Mouse (Mus musculus): ENCODE results near the gene Pam.

Pam gene

DNA sequence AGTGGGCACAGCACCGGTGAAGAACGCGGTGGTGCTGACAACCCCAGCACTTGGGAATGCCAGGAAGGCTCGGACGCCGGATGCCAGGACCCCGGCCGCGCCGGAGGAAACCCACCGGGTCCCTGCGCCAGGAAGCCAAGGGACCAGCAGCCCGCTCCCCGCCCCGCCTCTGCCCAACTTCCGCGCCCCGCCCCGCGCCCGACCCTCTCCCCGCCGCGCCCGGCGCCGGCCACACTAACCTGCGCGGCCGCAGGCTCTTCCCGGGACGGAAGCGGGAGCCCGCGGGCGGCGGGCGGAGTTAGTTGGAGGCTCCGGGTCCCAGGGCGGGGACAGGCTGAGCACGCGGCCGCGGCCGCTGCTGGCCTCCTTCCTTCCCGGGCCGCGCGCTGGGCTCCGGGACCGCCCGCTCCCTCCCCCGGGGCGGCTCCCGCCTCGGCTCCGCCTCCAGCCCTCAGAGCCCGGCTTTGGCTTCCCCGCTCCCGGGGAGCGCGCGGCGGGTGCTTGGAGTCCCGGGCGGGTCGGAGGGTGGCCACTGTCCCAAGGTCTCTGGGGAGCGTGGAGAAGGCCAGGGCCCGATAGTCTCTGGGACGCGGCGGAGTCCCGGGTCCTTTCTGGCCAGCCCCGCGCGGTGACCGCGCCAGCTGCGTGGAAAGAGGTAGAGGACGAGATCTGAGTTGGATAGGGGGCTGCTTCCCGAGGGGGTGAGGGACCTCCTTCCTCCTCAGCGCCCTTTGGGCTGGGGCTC, at the start of gene Pam:
Pam (minus strand) TSS at position 401 of the 745 bp plus-strand sequence.
- DNase-seq (ENCODE audit: low spot score) = peak; percentile 79

DNA sequence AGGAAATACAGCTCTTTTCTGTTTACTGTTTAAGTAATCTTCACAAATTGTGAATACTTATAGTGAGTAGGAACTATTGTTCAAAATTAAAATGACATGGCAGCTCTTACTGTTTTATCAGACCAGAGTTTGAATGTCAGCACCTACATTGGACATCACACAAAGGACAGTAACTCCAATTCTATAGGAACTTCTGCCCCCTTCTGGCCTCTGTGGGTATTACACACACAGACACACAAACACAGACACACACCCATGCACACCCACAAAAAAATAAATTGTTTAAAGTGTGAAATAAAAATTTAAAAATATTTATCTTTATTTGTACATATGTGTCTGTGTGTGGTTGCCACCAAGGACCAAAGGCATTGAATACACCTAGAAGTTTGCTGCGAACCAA, 49.4 kb upstream of the Pam start:
- DNase-seq (ENCODE audit: low spot score) = no peak

DNA sequence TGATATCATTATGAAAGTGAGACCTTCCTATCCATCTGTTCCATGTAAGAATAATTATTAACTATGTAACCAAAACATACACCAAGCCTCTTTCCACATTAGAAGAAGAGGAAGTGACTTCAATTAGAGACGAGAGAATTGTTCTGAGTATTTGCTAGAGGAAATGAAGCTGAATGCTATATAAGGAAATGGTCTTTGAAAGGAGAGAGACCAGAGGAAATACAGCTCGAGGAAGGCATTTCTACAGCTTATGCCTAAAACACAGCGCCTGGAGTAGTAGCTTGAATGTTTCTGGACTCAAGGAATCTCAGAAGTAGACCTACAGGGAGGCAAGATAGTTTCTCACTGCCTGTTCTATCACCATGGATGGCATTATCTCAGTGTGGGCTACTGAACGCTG, 35.8 kb upstream of the Pam start:
- DNase-seq (ENCODE audit: low spot score) = no peak

DNA sequence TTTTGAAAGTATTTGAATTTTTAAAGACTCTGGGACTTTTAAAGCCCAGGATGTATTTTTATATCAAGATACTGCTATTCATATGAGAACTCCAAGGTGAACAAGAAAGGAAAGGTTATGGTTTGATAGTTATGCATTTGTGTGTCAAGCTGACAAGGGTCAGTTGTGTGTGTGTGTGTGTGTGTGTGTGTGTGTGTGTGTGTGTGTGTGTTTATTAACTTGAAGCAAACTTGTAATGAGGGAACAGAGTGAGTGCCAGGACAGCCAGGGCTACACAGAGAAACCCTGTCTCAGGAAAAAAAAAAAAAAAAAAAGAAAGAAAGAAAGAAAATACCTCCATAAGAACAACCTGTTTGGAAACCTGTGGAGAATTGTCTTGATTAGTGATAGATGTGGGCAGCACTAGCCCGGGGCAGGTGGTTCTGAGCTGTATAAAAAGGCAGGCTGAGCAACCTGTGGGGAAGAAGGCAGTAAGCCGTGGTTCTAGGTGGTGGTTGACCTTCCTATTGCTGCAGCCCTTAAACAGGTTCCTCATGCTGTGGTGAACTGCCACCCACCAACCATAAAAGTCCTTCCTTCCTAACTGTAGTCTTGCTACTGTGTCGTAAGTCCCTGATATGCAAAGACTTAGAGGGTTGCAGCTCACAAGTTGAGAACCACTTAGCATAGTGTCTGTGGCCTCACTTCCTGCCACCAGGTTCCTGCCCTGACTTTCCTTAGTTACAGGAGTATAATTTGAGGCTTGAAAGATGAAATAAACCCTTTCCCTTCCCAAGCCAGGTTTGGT, 34.3 kb upstream of the Pam start:
- no peak for DNase-seq (ENCODE audit: low spot score)

DNA sequence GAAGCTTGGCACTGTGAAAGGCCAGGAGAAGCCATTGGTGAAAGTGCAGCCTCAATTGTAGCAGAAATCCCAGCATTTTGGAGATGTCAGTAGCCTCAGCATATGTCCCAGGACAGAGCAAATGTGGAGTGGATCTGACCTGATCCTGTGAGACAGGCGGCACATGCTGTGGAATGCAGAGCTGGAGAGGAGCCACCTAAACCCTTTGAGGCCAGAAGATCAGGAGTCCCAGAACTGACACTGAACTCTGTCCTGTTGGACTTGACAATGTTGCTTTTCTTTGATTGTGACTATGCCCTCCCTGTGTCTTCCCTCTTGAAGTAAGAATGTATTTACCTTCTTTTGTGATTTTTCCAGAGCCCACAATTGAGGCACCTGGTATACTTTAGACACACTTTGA, 33.7 kb upstream of the Pam start:
- DNase-seq (ENCODE audit: low spot score) = no peak

DNA sequence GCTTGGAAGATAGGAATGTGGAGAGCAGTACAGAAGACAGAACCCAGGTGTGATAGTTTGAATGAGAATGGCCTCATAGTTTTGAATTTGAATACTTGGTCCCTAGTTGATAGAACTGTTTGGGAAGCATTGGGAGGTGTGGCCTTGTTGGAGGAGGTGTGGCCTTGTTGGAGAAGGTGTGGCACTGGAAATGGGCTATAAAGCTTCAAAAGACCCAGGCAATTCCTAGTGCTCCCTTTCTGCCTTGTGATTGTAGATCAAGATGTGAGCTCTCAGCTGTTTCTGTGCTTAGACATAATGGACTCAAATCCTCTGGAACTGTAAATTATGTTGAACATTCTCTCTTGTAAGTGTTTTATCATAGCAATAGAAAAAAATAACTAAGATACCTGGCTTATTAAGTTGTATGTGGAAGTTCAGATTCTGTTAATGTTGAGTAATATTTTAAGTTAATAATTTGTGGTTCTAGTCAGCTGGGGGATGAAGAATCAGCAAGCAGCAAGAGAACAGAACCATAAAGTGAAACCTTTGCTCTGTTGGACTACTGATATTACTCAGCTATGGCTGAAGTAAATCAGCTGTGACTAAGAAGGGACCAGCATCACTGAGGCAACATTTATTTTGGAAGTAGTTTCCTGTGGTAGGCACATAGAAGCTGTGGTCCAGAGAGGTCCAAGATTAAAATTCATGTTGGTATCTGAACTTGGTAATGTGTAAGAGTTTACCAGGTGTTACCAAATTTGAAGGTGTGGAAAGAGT, 33.1 kb upstream of the Pam start:
- DNase-seq (ENCODE audit: low spot score) = no peak

DNA sequence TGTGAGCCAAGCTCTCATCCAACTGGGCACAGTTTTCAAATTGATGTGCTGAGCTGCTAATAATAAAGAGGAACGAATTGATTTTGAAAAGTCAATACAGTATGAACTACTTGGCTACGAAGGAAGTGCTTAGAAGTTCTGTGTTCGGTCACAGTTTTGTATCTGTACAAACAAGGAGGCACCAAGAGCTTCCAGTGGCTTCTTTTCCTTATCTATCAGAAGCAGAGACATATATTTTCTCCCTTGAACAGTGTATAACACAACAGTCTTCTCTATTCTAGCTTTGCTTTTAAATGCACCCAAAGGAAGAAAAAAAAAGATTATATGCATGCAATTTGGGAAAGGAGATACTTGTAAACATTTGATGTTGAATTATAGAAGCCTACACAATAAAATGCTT, 30.8 kb upstream of the Pam start:
- DNase-seq (ENCODE audit: low spot score) = no peak

DNA sequence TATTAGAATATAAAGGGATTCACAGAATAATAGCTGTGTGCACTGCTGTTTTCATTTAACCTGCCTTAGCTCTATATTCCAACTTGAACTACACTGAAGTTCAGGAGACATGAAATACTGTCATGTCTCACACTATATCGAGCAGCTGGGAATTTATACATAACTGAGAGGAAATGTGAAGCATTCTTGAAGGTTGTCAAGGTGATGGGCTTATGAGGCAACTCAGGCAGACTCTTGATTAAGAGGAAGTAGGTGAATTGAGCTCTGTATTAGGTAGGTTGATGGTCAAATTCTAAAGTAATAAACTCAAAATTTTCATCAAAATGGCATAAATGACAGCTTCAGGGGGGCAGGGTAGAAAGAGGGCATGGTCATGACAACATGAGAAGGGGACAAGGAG, 29.3 kb upstream of the Pam start:
- no peak for DNase-seq (ENCODE audit: low spot score)

DNA sequence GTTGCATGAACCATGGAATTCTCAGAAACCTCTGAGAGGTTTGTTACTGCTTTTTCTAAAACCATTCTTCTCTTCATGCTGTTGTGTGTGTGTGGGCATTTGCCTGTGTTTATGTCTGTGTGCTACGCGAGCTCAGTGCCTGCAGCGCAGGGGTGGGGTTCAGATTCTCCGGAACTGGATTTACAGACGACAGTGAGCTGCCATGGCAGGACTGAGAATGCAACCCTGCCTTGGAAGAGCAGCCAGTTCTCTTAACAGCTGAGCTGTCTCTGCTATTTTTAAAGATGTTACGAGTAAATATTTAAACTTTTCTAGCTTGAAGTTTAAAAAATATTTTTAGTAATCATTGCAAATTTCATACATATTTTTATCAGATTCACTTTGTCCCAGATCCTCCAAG, 24.1 kb upstream of the Pam start:
- no peak for DNase-seq (ENCODE audit: low spot score)

DNA sequence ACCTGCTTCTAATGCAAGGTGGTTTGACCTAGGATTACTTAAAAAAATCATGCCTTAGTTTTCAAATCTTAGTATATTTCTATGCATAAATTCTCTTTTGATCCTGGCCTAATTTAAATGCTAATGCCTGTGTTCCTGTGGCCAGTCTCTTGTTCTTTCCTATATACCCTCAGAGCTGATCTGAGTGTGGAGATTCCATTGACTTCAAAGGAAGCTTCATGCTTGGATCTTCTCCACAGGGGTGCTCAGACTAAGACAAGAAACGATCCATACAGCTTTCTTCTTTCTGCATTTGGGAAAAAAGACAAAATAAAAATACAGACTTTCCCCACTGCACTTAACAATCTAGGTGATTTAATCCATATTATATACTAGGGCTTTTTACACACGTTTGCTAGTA, 12.2 kb upstream of the Pam start:
- no peak for DNase-seq (ENCODE audit: low spot score)

DNA sequence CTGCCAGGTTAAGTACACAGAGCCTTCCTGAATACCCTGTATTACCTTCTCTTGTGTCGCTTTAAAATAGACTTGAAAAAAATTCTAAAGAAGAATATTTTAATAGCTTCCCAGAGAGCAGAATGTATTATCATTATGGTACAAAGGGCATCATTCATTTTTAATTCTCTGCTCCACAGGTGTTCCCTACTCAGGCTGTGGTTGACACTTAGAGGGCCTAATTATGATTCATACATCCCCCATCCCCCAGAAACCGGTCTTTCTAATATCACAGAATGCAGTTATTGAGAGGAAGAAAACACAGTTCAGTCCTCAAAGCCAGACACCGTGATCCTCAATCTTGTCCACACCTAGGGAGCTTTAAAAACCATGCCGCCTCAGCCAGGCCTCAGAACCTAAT, 4.0 kb upstream of the Pam start:
- DNase-seq (ENCODE audit: low spot score) = no peak

DNA sequence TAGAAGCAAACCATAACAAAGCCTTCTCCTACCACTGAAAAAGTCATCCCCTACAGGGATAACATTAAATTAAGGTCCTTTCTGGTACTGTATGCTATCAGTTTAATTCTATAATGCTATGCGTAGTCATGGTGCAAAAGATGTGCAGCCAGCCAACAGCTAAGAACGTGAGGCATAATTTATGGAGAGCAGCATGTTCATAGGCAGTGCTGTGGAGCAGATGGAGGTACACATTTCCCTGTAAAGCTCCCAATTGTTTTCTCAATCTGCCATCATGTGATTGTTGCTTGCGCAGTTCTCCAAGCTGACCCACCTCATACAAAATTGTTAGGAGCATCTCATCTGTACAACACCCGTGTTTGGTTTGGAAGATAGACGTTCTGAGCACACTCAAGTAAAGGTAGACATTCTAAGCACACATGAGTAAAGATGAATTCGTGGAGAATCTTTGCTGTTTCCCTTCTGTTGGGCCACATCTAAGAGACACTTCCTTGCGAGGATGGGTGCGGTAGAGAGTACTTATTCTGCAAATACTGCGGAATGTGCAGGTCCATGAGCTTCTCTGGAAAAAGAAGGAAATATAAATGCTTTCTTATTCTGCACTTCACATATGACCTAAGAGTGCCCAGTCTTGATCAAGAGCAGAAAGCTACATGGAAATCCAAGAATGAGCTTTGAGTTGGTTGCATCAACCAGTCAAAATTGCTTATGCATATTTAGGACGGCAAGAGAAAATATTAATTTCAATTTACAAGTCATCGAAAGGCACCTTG, 2.7 kb upstream of the Pam start:
- no peak for DNase-seq (ENCODE audit: low spot score)

DNA sequence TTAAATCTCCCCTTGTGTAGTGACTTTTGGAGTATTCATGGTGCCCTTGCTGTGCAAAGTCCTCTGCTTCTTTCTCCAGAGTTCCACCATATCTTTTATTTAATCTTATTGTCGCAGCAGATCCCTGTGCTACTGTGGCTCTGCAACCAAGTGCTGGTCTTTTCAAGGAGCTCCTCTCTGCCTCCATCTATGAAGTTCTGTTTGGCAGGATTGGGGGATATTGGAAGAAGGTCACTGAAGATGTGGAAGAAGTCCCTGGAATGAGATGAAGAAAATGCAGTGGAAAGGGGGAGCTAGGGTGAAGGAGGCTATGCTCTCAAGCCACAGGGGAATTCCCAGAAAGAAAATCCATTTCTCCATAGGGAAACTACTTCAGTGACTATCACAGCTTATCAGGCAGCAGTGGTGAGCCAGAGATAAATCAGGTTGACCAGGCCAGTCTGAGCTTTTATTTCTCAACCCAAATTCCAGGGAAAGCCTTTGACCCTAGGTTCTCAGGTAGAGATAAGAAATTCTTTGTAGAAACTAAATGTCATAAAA, 1.0 kb upstream of the Pam start:
- DNase-seq (ENCODE audit: low spot score) = no peak

DNA sequence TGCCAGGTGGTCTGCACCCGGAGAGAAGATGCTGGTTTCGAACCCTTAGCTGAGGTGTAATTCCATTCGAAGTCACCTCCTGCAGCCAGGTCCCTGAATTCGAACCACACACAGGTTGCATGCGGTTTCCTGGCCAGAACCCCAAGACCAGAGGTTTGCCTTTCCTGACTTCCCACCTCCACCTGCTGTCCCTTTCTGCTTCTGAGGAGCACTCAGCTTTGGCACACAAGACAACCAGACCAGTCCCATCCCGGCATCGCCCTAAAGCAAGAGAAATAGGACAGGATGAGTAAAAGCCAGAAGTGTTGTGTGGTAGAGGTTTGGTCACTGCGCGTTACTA, 515 bp upstream of the Pam start:
- no peak for DNase-seq (ENCODE audit: low spot score)

DNA sequence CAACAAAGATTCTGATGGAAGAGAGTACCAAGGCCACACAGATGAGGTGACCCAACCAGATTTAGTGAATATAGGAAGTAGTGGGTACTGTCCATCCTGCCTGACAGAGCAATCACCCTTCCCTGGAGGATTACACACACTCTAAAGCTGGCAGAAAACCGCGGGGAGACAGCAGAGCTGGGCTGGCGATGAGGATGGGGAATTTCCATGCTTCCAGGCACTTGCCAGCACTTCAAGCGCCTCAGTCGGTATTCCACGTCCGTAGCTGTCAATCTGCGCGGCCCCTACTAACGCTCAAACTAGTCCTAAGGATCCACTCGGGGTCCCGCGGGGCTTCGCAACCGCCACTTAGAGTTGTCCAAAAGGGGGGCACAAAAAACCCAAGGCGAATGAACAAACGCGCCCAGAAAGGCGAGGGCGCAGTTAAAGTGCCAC, 618 bp downstream of the Pam start:
- peak; percentile 68 for DNase-seq (ENCODE audit: low spot score)

DNA sequence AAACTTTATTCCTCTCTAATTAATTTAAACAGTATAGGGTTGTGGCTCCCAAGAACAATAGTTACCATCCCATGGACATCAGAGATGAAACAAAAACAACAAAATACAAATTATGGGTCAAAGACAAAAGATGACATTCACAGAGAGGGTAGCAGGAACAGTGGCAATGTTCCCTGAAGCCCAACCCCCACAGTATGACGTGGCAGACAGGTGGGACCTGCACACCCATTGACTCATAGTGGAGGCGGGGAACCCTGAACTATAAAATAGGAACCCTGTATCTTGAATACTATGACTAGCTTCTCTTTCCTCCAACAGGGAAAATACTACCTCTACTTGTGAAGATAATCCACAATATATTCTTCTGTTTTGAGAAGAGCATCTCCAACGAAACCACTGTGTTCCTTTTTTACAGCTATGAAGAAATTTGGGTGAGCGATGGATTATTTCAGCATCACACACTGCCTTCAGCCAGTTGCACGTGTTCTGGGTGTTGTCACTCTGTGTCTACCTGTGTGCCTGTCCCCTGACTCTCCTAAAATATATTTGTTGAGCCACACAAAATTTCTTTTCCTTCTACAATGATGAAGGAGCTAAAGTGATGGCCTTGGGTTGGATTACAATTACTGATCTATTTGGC, 6.0 kb downstream of the Pam start:
- no peak for DNase-seq (ENCODE audit: low spot score)

DNA sequence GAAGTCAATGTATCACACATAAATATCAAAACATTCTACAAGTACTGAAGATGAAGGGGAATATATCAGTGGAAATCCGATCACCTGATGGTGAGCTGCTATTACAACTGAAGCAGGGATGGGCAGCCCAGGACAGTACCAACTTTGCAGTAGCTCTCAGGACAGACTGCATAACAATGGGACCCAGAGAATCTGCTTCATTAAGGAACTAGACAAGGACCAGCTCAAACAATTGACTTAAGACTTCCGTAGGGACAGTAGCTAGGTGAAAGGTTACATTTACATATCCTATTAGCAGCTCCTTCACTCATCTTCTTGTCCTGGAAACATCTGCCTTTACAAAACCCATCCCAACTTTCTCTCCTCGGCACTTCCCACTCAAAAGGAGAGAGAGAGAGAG, 9.0 kb downstream of the Pam start:
- DNase-seq (ENCODE audit: low spot score) = no peak

DNA sequence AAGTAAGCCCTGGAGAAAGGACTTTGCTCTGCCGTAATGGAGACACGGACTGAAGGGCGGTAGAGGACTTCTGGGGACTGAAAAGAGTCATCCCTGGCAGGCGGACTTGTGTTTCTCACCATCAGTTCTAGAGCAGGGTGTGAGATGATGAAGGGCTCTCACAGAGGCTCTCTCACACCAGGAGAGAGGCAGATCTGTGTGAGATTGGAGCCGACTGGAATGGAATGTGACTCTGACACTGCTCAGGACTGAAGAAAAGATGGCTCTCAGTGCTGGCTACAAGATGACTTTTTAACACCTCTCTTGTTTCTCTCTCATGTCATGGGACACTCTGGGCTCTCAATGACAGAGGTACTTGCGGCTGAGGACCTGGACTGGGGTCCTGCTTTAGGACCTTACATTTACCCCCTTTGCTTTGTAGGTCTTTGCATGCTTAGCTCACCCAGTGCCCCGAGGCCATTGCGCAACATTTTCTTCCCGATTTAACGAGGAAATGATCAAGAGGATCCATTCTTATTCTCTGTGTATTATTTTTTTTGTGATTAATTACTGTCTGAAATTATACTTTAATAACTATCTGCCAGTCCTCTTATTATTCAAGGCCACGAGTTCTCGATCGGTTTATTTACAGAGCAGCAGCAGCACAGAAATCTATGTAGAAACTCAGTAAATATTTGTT, 10.7 kb downstream of the Pam start:
- no peak for DNase-seq (ENCODE audit: low spot score)

DNA sequence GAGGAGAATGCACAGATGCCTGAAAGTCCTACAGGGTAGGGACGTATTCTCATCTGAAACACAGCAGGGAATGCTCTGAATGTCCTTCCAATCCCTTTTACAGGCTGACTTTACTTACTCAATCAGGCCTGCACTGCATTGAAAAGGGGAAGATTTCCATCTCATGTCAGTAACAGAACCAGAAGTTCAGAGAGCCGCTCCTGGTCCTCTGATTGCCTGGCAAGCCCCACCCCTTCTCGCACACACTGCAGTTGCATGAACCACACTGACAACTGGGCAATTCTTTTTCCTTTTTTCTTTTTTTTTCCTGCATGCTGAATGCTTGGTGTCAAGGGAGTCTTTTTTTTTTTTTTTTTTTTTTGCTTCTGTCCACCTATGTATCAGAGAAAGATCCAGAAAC, 11.9 kb downstream of the Pam start:
- DNase-seq (ENCODE audit: low spot score) = no peak

DNA sequence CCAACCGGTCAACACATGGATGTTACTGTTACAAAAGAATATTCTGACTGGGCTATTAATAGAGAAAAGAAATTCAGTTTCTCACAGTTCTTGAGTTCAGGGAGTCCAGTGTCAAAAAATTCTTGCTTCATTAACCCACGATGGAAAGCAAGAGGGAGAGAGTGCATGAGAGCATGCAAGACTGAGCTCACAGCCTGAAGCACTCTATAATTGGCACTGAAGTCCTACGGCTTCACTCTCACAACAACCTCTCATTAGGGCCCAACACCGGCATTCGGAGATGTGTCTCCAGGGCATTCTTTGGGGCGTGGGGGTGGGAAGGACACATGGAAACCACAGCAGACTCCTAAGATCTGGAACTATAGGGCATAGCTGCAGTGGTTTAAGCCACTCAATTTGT, 12.5 kb downstream of the Pam start:
- peak; percentile 44 for DNase-seq (ENCODE audit: low spot score)

DNA sequence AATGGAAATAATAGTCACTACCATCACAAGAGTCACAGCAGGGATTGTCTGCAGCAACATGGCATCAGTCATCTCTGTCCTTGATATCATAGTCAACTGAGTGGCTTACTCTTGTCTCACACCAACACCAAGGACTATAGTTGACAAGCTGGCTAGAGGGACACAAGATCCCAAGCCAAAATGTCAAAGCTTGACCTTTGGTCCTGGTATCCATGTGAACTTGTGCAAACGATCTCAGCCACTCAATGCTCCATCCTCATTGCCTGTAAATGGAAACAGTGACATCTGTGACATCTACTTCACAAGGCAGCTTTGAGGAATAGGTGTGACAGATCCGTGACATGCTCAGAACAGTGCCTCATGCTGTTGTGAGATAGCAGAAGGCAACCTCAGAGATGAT, 15.0 kb downstream of the Pam start:
- no peak for DNase-seq (ENCODE audit: low spot score)

Measured in retina, embryonic 14.5 days (tissue).